Mouse (Mus musculus) bone marrow, adult 2 months (tissue): ENCODE data around the gene Cdh23.

Experiments used
- CTCF ChIP-seq: fragments of 200-500 bp; IDR thresholded peaks from 2 replicates; pipeline ENCODE4 v1.5.1; 2011; ENCODE audit warnings: low read length, control low read depth; ENCODE audit not compliant: control insufficient read depth, insufficient read depth
- POLR2A ChIP-seq: fragments of 200-500 bp; IDR thresholded peaks from 2 replicates; pipeline ENCODE4 v1.6.1; 2011; ENCODE audit warnings: low read depth, mild to moderate bottlenecking, control low read depth, low read length, borderline replicate concordance; ENCODE audit not compliant: control insufficient read depth

- TF ChIP-seq CTCF, result no peak
- no peak for TF ChIP-seq POLR2A
These were observed 232.2 kb downstream of the Cdh23 start for GRCm38 (mm10) chr10:60463953-60464647.
